Mouse (Mus musculus) heart, embryonic 11.5 days (tissue): ENCODE data around the gene Cdh7. TPM values are rescaled to one million over a fixed set of nuclear protein-coding genes. Genes with fewer than 3 reads are reported as not detected.
"Not testable (repeated sequence)": the region's sequence is repeated elsewhere in the genome, so short reads cannot be mapped to it uniquely, and the experiment has no call there.

Experiments
- ATAC-seq: fragments of 200-750 bp; cut with Nextera tagmentation; replicated peaks from 2 replicates; pipeline ENCODE4 v1.8.0; 2017; ENCODE audit warnings: moderate library complexity; ENCODE audit not compliant: insufficient number of reproducible peaks, low FRiP score, low TSS enrichment
- H3K27ac ChIP-seq: fragments of 300-500 bp; sonication (generic); 2 replicates; pipeline ENCODE4 v1.5.1; 2014; ENCODE audit warnings: mild to moderate bottlenecking, low read depth, low read length
- H3K27me3 ChIP-seq: fragments of 300-500 bp; sonication (generic); 2 replicates; pipeline ENCODE4 v1.6.1; 2014; ENCODE audit warnings: mild to moderate bottlenecking, low read length, mixed read lengths; ENCODE audit not compliant: control insufficient read depth, insufficient read depth
- H3K36me3 ChIP-seq: fragments of 300-500 bp; sonication (generic); 2 replicates; pipeline ENCODE4 v1.6.1; 2014; ENCODE audit warnings: mild to moderate bottlenecking, low read length, moderate library complexity, mixed read lengths; ENCODE audit not compliant: control insufficient read depth, insufficient read depth
- H3K4me1 ChIP-seq: fragments of 300-500 bp; sonication (generic); 2 replicates; pipeline ENCODE4 v1.6.1; 2014; ENCODE audit warnings: low read length; ENCODE audit not compliant: control insufficient read depth, insufficient read depth
- H3K4me2 ChIP-seq: fragments of 300-500 bp; sonication (generic); 2 replicates; pipeline ENCODE4 v1.6.1; 2014; ENCODE audit warnings: mild to moderate bottlenecking, moderate library complexity
- H3K4me3 ChIP-seq: fragments of 300-500 bp; sonication (generic); 2 replicates; pipeline ENCODE4 v1.5.1; 2014; ENCODE audit warnings: low read depth, low read length
- H3K9ac ChIP-seq: fragments of 300-500 bp; sonication (generic); 2 replicates; pipeline ENCODE4 v1.6.1; 2014; ENCODE audit warnings: mild to moderate bottlenecking, low read depth, low read length, moderate library complexity
- H3K9me3 ChIP-seq: fragments of 300-500 bp; sonication (generic); replicated peaks from 2 replicates; pipeline ENCODE4 v1.6.1; 2016; ENCODE audit warnings: low read length; ENCODE audit not compliant: control insufficient read depth
- WGBS: fragments of 180-500 bp; shearing (Covaris S2); extraction: QIAGEN DNeasy Blood & Tissue Kit; methylation state at CpG from one replicate; pipeline ENCODE4 v1.1.7; 2014; ENCODE audit not compliant: insufficient replicate concordance; 5-methylcytosine and 5-hydroxymethylcytosine counted together
- polyA plus RNA-seq: library from polyadenylated mRNA; unstranded; fragments of >200 nt; fragmentation: Nextera tagmentation; extraction: Ambion mirVana; gene quantifications from 2 replicates; pipeline ENCODE4 v1.2.1, GENCODE M21; 2014

Cdh7 gene
- polyA plus RNA-seq, 1 experiment from 2014 or later = 0.66 TPM

GRCm38 (mm10) chr1:110118071-110118470, 135.8 kb downstream of the Cdh7 start:
- H3K27ac ChIP-seq = no peak overlapping the region
- no peaks in the 10 kb centered on the region for H3K9me3 ChIP-seq
- ATAC-seq = no peak
- no peaks in the 10 kb centered on the region for H3K4me1 ChIP-seq
- no peak overlapping the region for H3K4me3 ChIP-seq
- no peak overlapping the region for H3K4me2 ChIP-seq
- no peaks in the 10 kb centered on the region for H3K27me3 ChIP-seq
- H3K36me3 ChIP-seq = no peaks in the 10 kb centered on the region
- WGBS = 59% methylated on average over 1 of the region's 1 CpGs
- H3K9ac ChIP-seq = no peak overlapping the region

GRCm38 (mm10) chr1:110118862-110119261, 136.6 kb downstream of the Cdh7 start:
- no peak overlapping the region for H3K9ac ChIP-seq
- WGBS = 79% methylated on average over 1 of the region's 1 CpGs

GRCm38 (mm10) chr1:110171459-110171858, 189.2 kb downstream of the Cdh7 start:
- not testable (repeated sequence) for H3K36me3 ChIP-seq, H3K27me3 ChIP-seq, H3K4me3 ChIP-seq, H3K9ac ChIP-seq, H3K4me2 ChIP-seq, H3K27ac ChIP-seq, H3K4me1 ChIP-seq, ATAC-seq, H3K9me3 ChIP-seq
- WGBS = 76% methylated on average over 2 of the region's 12 CpGs

More at GRCm38 (mm10) chr1:110118862-110119261, 136.6 kb downstream of the Cdh7 start:
- Histone ChIP-seq H3K4me3 (no peak overlapping the region), H3K36me3 (no peaks in the 10 kb centered on the region), H3K4me1 (no peaks in the 10 kb centered on the region), H3K4me2 (no peak overlapping the region), H3K9me3 (no peaks in the 10 kb centered on the region), H3K27me3 (no peaks in the 10 kb centered on the region), H3K27ac (no peak overlapping the region)
- ATAC-seq = no peak
